Mouse (Mus musculus): ENCODE results near the gene Slc22a17. TPM values are rescaled to one million over a fixed set of nuclear protein-coding genes. Genes with fewer than 3 reads are reported as not detected.

Gene Slc22a17
- polyA plus RNA-seq, 1 experiment = 27.8 TPM

- Histone ChIP-seq H3K4me3 (ENCODE audit: control insufficient read depth, low read depth, low read length) (no peak overlapping the region), H3K4me1 (ENCODE audit: control insufficient read depth, insufficient read depth, low read length) (peaks cover 14% of the 10 kb centered on the region), H3K27ac (ENCODE audit: control insufficient read depth, insufficient read depth, low read depth, low read length) (no peak overlapping the region), H3K27me3 (ENCODE audit: control insufficient read depth, insufficient read depth, low read length) (no peaks in the 10 kb centered on the region), H3K36me3 (ENCODE audit: control insufficient read depth, insufficient read depth, low read length) (no peaks in the 10 kb centered on the region)
- no peak for TF ChIP-seq CTCF (IDR thresholded peaks at IDR 0.05; ENCODE audit: control insufficient read depth, insufficient read depth, insufficient replicate concordance, low read depth, low read length)
- TF ChIP-seq POLR2A (IDR thresholded peaks at IDR 0.05; ENCODE audit: control insufficient read depth, low read depth, low read length) = no peak
Observed at GRCm38 (mm10) chr14:54929801-54930200, 16.9 kb upstream of the Slc22a17 start.

DNA sequence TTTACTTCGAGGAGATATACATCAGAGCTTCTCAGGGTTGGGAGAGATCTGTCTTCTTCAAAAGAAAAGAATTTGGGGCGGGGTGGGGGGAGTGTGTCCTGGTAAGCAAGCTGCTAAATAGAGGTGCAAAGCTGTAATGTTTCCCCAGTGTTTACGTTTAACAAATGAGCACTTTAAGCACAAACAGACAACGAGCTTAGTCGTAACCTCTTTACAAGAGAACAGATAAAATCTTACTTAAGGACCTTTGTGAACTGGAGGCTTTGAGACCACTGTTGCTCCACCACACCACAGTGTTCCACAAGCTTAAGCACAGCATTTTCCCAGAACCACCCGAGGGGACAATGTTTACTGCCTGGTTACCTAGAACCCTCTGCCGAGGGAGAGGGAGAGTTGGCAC lies 14.4 kb upstream of the Slc22a17 start:
- TF ChIP-seq POLR2A (IDR thresholded peaks at IDR 0.05; ENCODE audit: control insufficient read depth, low read depth, low read length) (no peak), CTCF (IDR thresholded peaks at IDR 0.05; ENCODE audit: control insufficient read depth, insufficient read depth, insufficient replicate concordance, low read depth, low read length) (no peak)
- no peak overlapping the region for H3K27ac ChIP-seq (ENCODE audit: control insufficient read depth, insufficient read depth, low read depth, low read length)
- H3K36me3 ChIP-seq (ENCODE audit: control insufficient read depth, insufficient read depth, low read length) = no peaks in the 10 kb centered on the region
- no peak overlapping the region for H3K4me3 ChIP-seq (ENCODE audit: control insufficient read depth, low read depth, low read length)
- peaks cover 14% of the 10 kb centered on the region for H3K4me1 ChIP-seq (ENCODE audit: control insufficient read depth, insufficient read depth, low read length)
- no peaks in the 10 kb centered on the region for H3K27me3 ChIP-seq (ENCODE audit: control insufficient read depth, insufficient read depth, low read length)

GRCm38 (mm10) chr14:54926401-54927158 lies 13.6 kb upstream of the Slc22a17 start:
- Histone ChIP-seq H3K27me3 (ENCODE audit: control insufficient read depth, insufficient read depth, low read length) (no peaks in the 10 kb centered on the region), H3K4me3 (ENCODE audit: control insufficient read depth, low read depth, low read length) (peak overlapping the region; percentile 75), H3K27ac (ENCODE audit: control insufficient read depth, insufficient read depth, low read depth, low read length) (peak overlapping the region; percentile 27; the same call in 1 of the 2 replicates), H3K36me3 (ENCODE audit: control insufficient read depth, insufficient read depth, low read length) (no peaks in the 10 kb centered on the region), H3K4me1 (ENCODE audit: control insufficient read depth, insufficient read depth, low read length) (peaks cover 14% of the 10 kb centered on the region)
- TF ChIP-seq CTCF (IDR thresholded peaks at IDR 0.05; ENCODE audit: control insufficient read depth, insufficient read depth, insufficient replicate concordance, low read depth, low read length) (no peak), POLR2A (IDR thresholded peaks at IDR 0.05; ENCODE audit: control insufficient read depth, low read depth, low read length) (no peak)

GRCm38 (mm10) chr14:54925349-54926342 lies 12.7 kb upstream of the Slc22a17 start, which contains the start of gene Efs:
TSS of gene Efs (minus strand) at chr14:54926126.
- H3K27ac ChIP-seq (ENCODE audit: control insufficient read depth, insufficient read depth, low read depth, low read length) = peak within 1 kb of the TSS; percentile 27
- TF ChIP-seq POLR2A (IDR thresholded peaks at IDR 0.05; ENCODE audit: control insufficient read depth, low read depth, low read length) (no peak), CTCF (IDR thresholded peaks at IDR 0.05; ENCODE audit: control insufficient read depth, insufficient read depth, insufficient replicate concordance, low read depth, low read length) (no peak)
- H3K36me3 ChIP-seq (ENCODE audit: control insufficient read depth, insufficient read depth, low read length) = no peaks in the 10 kb centered on the region
- peaks cover 14% of the 10 kb centered on the region for H3K4me1 ChIP-seq (ENCODE audit: control insufficient read depth, insufficient read depth, low read length)
- H3K4me3 ChIP-seq (ENCODE audit: control insufficient read depth, low read depth, low read length) = peak within 1 kb of the TSS; percentile 75
- no peaks in the 10 kb centered on the region for H3K27me3 ChIP-seq (ENCODE audit: control insufficient read depth, insufficient read depth, low read length)

GRCm38 (mm10) chr14:54924641-54925348 lies 11.9 kb upstream of the Slc22a17 start:
- H3K27me3 ChIP-seq (ENCODE audit: control insufficient read depth, insufficient read depth, low read length) = no peaks in the 10 kb centered on the region
- H3K4me3 ChIP-seq (ENCODE audit: control insufficient read depth, low read depth, low read length) = no peak overlapping the region
- H3K36me3 ChIP-seq (ENCODE audit: control insufficient read depth, insufficient read depth, low read length) = no peaks in the 10 kb centered on the region
- H3K27ac ChIP-seq (ENCODE audit: control insufficient read depth, insufficient read depth, low read depth, low read length) = no peak overlapping the region; the same call in 1 of the 2 replicates
- no peak for TF ChIP-seq CTCF (IDR thresholded peaks at IDR 0.05; ENCODE audit: control insufficient read depth, insufficient read depth, insufficient replicate concordance, low read depth, low read length)
- no peak for TF ChIP-seq POLR2A (IDR thresholded peaks at IDR 0.05; ENCODE audit: control insufficient read depth, low read depth, low read length)
- H3K4me1 ChIP-seq (ENCODE audit: control insufficient read depth, insufficient read depth, low read length) = peaks cover 14% of the 10 kb centered on the region

GRCm38 (mm10) chr14:54920076-54920685 lies 7.2 kb upstream of the Slc22a17 start:
- Histone ChIP-seq H3K27ac (ENCODE audit: control insufficient read depth, insufficient read depth, low read depth, low read length) (no peak overlapping the region), H3K36me3 (ENCODE audit: control insufficient read depth, insufficient read depth, low read length) (no peaks in the 10 kb centered on the region)

More at GRCm38 (mm10) chr14:54920076-54920685, 7.2 kb upstream of the Slc22a17 start:
- no peaks in the 10 kb centered on the region for H3K4me1 ChIP-seq (ENCODE audit: control insufficient read depth, insufficient read depth, low read length)
- no peak overlapping the region for H3K4me3 ChIP-seq (ENCODE audit: control insufficient read depth, low read depth, low read length)
- TF ChIP-seq POLR2A (IDR thresholded peaks at IDR 0.05; ENCODE audit: control insufficient read depth, low read depth, low read length) (no peak), CTCF (IDR thresholded peaks at IDR 0.05; ENCODE audit: control insufficient read depth, insufficient read depth, insufficient replicate concordance, low read depth, low read length) (no peak)
- no peaks in the 10 kb centered on the region for H3K27me3 ChIP-seq (ENCODE audit: control insufficient read depth, insufficient read depth, low read length)
